Comparison of ENCODE assay signal across 11 mouse cellular contexts in genomic region chr13:71506777-71507176, GRCm38 (mm10).
A peak's percentile ranks its signal among the peaks of the same experiment; 100 is the strongest.
DNase-seq lines count a peak whose midpoint lies in the region; ATAC-seq and TF ChIP-seq lines count a peak whose summit lies in the region.
"Had no signal": no experiment of that assay in that cellular context is flagged by ENCODE, and none has a peak within 500 bp of the region (broad histone marks: within the 10 kb centered on the region; RNA-seq: fewer than 3 reads in every experiment).

No protein-coding gene starts in this region.

- 0 out of 2 replicates have a peak overlapping the region, but pooled peaks have one; percentile 17 for H3K27ac ChIP-seq in kidney, embryonic 14.5 days (ENCODE audit: low read depth, low read length)
- H3K27ac ChIP-seq in stomach, embryonic 15.5 days: no peak overlapping the region
- no peak overlapping the region for H3K27ac ChIP-seq in stomach, postnatal 0 days (replicated peaks)
- no peak overlapping the region for H3K27ac ChIP-seq in hindbrain, embryonic 14.5 days
- H3K27ac ChIP-seq: limb, embryonic 12.5 days; lung, embryonic 15.5 days had no signal

- WGBS in kidney, embryonic 14.5 days: 29% methylated on average over 7 of the region's 7 CpGs
- WGBS in stomach, embryonic 15.5 days: 25% methylated on average over 7 of the region's 7 CpGs
- WGBS in stomach, postnatal 0 days: 33% methylated on average over 7 of the region's 7 CpGs
- 30% methylated on average over 7 of the region's 7 CpGs for WGBS in hindbrain, embryonic 14.5 days

- no peak for ATAC-seq in kidney, embryonic 14.5 days (ENCODE audit: low FRiP score, low TSS enrichment)
- no peak for ATAC-seq in stomach, embryonic 15.5 days (ENCODE audit: insufficient read depth, low FRiP score, low read depth)
- ATAC-seq in stomach, postnatal 0 days (ENCODE audit: low FRiP score, low TSS enrichment): no peak
- ATAC-seq in hindbrain, embryonic 14.5 days (ENCODE audit: low FRiP score): 0 out of 2 replicates have a peak, but pooled peaks have one; percentile 3

- H3K4me2 ChIP-seq in kidney, embryonic 14.5 days (replicated peaks; ENCODE audit: low read depth, low read length): peak overlapping the region; percentile 25; the same call in 1 of the 2 replicates
- H3K4me2 ChIP-seq in stomach, embryonic 15.5 days: peak overlapping the region; percentile 13; the same call in 1 of the 2 replicates
- H3K4me2 ChIP-seq in stomach, postnatal 0 days (replicated peaks; ENCODE audit: low read depth): no peak overlapping the region
- H3K4me2 ChIP-seq in hindbrain, embryonic 14.5 days (replicated peaks): peak overlapping the region; percentile 44; the same call in 1 of the 2 replicates
- H3K4me2 ChIP-seq: lung, embryonic 15.5 days had no signal

- TF ChIP-seq CTCF in stomach, postnatal 0 days (IDR thresholded peaks at IDR 0.05; ENCODE audit: low read depth): no peak

- no peaks in the 10 kb centered on the region for H3K9me3 ChIP-seq in kidney, embryonic 14.5 days (ENCODE audit: control insufficient read depth, low read length)
- H3K9me3 ChIP-seq in stomach, embryonic 15.5 days: no peaks in the 10 kb centered on the region
- H3K9me3 ChIP-seq in stomach, postnatal 0 days (ENCODE audit: control insufficient read depth, low read length): no peaks in the 10 kb centered on the region
- no peaks in the 10 kb centered on the region for H3K9me3 ChIP-seq in hindbrain, embryonic 14.5 days (ENCODE audit: control insufficient read depth, low read length)
- H3K9me3 ChIP-seq: limb, embryonic 12.5 days; lung, embryonic 15.5 days had no signal

- peaks cover 6% of the 10 kb centered on the region; the same call in 1 of the 2 replicates for H3K27me3 ChIP-seq in kidney, embryonic 14.5 days (ENCODE audit: control insufficient read depth, insufficient read depth, low read length)
- H3K27me3 ChIP-seq in stomach, embryonic 15.5 days (replicated peaks): no peaks in the 10 kb centered on the region
- no peaks in the 10 kb centered on the region for H3K27me3 ChIP-seq in stomach, postnatal 0 days (ENCODE audit: control insufficient read depth, insufficient read depth, low read length)
- no peaks in the 10 kb centered on the region for H3K27me3 ChIP-seq in hindbrain, embryonic 14.5 days (ENCODE audit: control insufficient read depth, insufficient read depth, low read length)
- H3K27me3 ChIP-seq: lung, embryonic 15.5 days had no signal

- H3K36me3 ChIP-seq in kidney, embryonic 14.5 days (ENCODE audit: control insufficient read depth, insufficient read depth, low read length): no peaks in the 10 kb centered on the region
- H3K36me3 ChIP-seq in stomach, embryonic 15.5 days: no peaks in the 10 kb centered on the region
- H3K36me3 ChIP-seq in stomach, postnatal 0 days (ENCODE audit: control insufficient read depth, insufficient read depth, low read length): no peaks in the 10 kb centered on the region
- H3K36me3 ChIP-seq in hindbrain, embryonic 14.5 days (replicated peaks; ENCODE audit: control insufficient read depth, insufficient read depth): no peaks in the 10 kb centered on the region
- H3K36me3 ChIP-seq: limb, embryonic 12.5 days; lung, embryonic 15.5 days had no signal

- H3K4me1 ChIP-seq in kidney, embryonic 14.5 days (ENCODE audit: control insufficient read depth, insufficient read depth, low read length): no peaks in the 10 kb centered on the region
- no peaks in the 10 kb centered on the region; the same call in 1 of the 2 replicates for H3K4me1 ChIP-seq in stomach, embryonic 15.5 days
- H3K4me1 ChIP-seq in stomach, postnatal 0 days (replicated peaks; ENCODE audit: control insufficient read depth, insufficient read depth): 0 out of 2 replicates have a peak, but pooled peaks cover 4% of the 10 kb centered on the region
- H3K4me1 ChIP-seq in hindbrain, embryonic 14.5 days (replicated peaks; ENCODE audit: control insufficient read depth, insufficient read depth, low read length): 0 out of 2 replicates have a peak, but pooled peaks cover 7% of the 10 kb centered on the region

- no peak overlapping the region for H3K9ac ChIP-seq in kidney, embryonic 14.5 days (ENCODE audit: low read depth, low read length)
- no peak overlapping the region for H3K9ac ChIP-seq in stomach, embryonic 15.5 days
- H3K9ac ChIP-seq in stomach, postnatal 0 days (ENCODE audit: low read length): no peak overlapping the region
- no peak overlapping the region for H3K9ac ChIP-seq in hindbrain, embryonic 14.5 days
- H3K9ac ChIP-seq: limb, embryonic 12.5 days; lung, embryonic 15.5 days had no signal

- no peak for TF ChIP-seq EP300 in stomach, postnatal 0 days (optimal IDR thresholded peaks at IDR 0.05)

- no peak overlapping the region for H3K4me3 ChIP-seq in kidney, embryonic 14.5 days (ENCODE audit: low read length)
- no peak overlapping the region for H3K4me3 ChIP-seq in stomach, embryonic 15.5 days (replicated peaks)
- H3K4me3 ChIP-seq in stomach, postnatal 0 days (ENCODE audit: low read depth, low read length): no peak overlapping the region
- H3K4me3 ChIP-seq in hindbrain, embryonic 14.5 days (replicated peaks; ENCODE audit: low read length): no peak overlapping the region
- H3K4me3 ChIP-seq: limb, embryonic 12.5 days; lung, embryonic 15.5 days; myocyte had no signal

- DNase-seq in kidney, adult 8-10 months: no peak
- no peak for DNase-seq in stomach, postnatal 0 days (ENCODE audit: low spot score)
- DNase-seq in hindbrain, embryonic 14.5 days (ENCODE audit: low spot score): no peak
- no peak for DNase-seq in urinary bladder, postnatal 14 days (ENCODE audit: low spot score)
- DNase-seq in adipocyte (ENCODE audit: low spot score): no peak
- DNase-seq: thymus, postnatal 14 days had no signal
